Mouse (Mus musculus) embryonic facial prominence, embryonic 14.5 days (tissue): ENCODE data around the gene Trpm8. TPM values are rescaled to one million over a fixed set of nuclear protein-coding genes. Genes with fewer than 3 reads are reported as not detected.

Experiments
- ATAC-seq: fragments of 200-750 bp; cut with Nextera tagmentation; 2 replicates; pipeline ENCODE4 v1.8.0; 2017; ENCODE audit warnings: low read depth, moderate number of reproducible peaks, moderate TSS enrichment
- DNase-seq: peaks from one replicate; pipeline ENCODE4 v3.0.0-alpha.2; 2015; ENCODE audit warnings: low spot score
- H3K27ac ChIP-seq: fragments of 300-500 bp; sonication (generic); replicated peaks from 2 replicates; pipeline ENCODE4 v1.5.1; 2014; ENCODE audit warnings: low read depth, mild to moderate bottlenecking, low read length, moderate library complexity
- H3K27me3 ChIP-seq: fragments of 300-500 bp; sonication (generic); replicated peaks from 2 replicates; pipeline ENCODE4 v1.6.1; 2014; ENCODE audit warnings: low read length; ENCODE audit not compliant: control insufficient read depth, insufficient read depth
- H3K36me3 ChIP-seq: fragments of 300-500 bp; sonication (generic); 2 replicates; pipeline ENCODE4 v1.6.1; 2014; ENCODE audit warnings: low read length, mixed read lengths; ENCODE audit not compliant: control insufficient read depth, insufficient read depth
- H3K4me1 ChIP-seq: fragments of 300-500 bp; sonication (generic); 2 replicates; pipeline ENCODE4 v1.6.1; 2014; ENCODE audit warnings: antibody characterized with exemption, low read length; ENCODE audit not compliant: control insufficient read depth, insufficient read depth
- H3K4me2 ChIP-seq: fragments of 300-500 bp; sonication (generic); 2 replicates; pipeline ENCODE4 v1.6.1; 2014; ENCODE audit warnings: low read depth, mild to moderate bottlenecking, low read length, moderate library complexity, mixed read lengths
- H3K4me3 ChIP-seq: fragments of 300-500 bp; sonication (generic); 2 replicates; pipeline ENCODE4 v1.5.1; 2014; ENCODE audit warnings: low read depth, mild to moderate bottlenecking, low read length
- H3K9ac ChIP-seq: fragments of 300-500 bp; sonication (generic); 2 replicates; pipeline ENCODE4 v1.6.1; 2014; ENCODE audit warnings: low read depth, mild to moderate bottlenecking, low read length, moderate library complexity, mixed read lengths
- H3K9me3 ChIP-seq: fragments of 300-500 bp; sonication (generic); 2 replicates; pipeline ENCODE4 v1.6.1; 2016; ENCODE audit warnings: low read length; ENCODE audit not compliant: control insufficient read depth
- WGBS: fragments of 180-500 bp; shearing (Covaris S2); extraction: QIAGEN DNeasy Blood & Tissue Kit; methylation state at CpG from one replicate; pipeline ENCODE4 v1.1.7; 2014; 5-methylcytosine and 5-hydroxymethylcytosine counted together
- polyA plus RNA-seq: library from polyadenylated mRNA; unstranded; fragments of >200 nt; fragmentation: Nextera tagmentation; extraction: Ambion mirVana; gene quantifications from 2 replicates; pipeline ENCODE4 v1.2.1, GENCODE M21; 2014

Trpm8 gene
- polyA plus RNA-seq, 1 experiment from 2014 or later, result 0.07 TPM

GRCm38 (mm10) chr1:88391632-88392031 lies 114.2 kb downstream of the Trpm8 start:
- H3K36me3 ChIP-seq, result no peaks in the 10 kb centered on the region
- no peak overlapping the region for H3K4me2 ChIP-seq
- no peak overlapping the region for H3K9ac ChIP-seq
- H3K9me3 ChIP-seq, result no peaks in the 10 kb centered on the region
- H3K4me3 ChIP-seq, result no peak overlapping the region
- no peaks in the 10 kb centered on the region for H3K27me3 ChIP-seq
- H3K4me1 ChIP-seq, result no peaks in the 10 kb centered on the region
- WGBS, result 73% methylated on average over 4 of the region's 4 CpGs
- ATAC-seq (no peak), DNase-seq (no peak)
- H3K27ac ChIP-seq, result no peak overlapping the region

- H3K27ac ChIP-seq, result no peak overlapping the region
- H3K9ac ChIP-seq, result no peak overlapping the region
- H3K4me2 ChIP-seq, result no peak overlapping the region
- H3K36me3 ChIP-seq, result no peaks in the 10 kb centered on the region
- DNase-seq (no peak), ATAC-seq (no peak)
- 89% methylated on average over 5 of the region's 5 CpGs for whole genome bisulfite sequencing
- H3K27me3 ChIP-seq, result no peaks in the 10 kb centered on the region
- H3K4me1 ChIP-seq, result no peaks in the 10 kb centered on the region
- H3K4me3 ChIP-seq, result no peak overlapping the region
- H3K9me3 ChIP-seq, result no peaks in the 10 kb centered on the region
Measured at GRCm38 (mm10) chr1:88393321-88393720, 115.9 kb downstream of the Trpm8 start.

- 60% methylated on average over 3 of the region's 3 CpGs for WGBS
- H3K27ac ChIP-seq, result no peak overlapping the region
- no peak for ATAC-seq
Measured at GRCm38 (mm10) chr1:88403378-88403777, 125.9 kb downstream of the Trpm8 start.

GRCm38 (mm10) chr1:88406078-88406806 lies 128.8 kb downstream of the Trpm8 start:
- ATAC-seq (no peak), DNase-seq (peak; percentile 12)
- Histone ChIP-seq H3K9ac (no peak overlapping the region), H3K4me2 (no peak overlapping the region), H3K36me3 (no peaks in the 10 kb centered on the region), H3K4me3 (no peak overlapping the region), H3K9me3 (no peaks in the 10 kb centered on the region), H3K4me1 (peaks cover 4% of the 10 kb centered on the region; the same call in 1 of the 2 replicates), H3K27ac (no peak overlapping the region), H3K27me3 (no peaks in the 10 kb centered on the region)
- WGBS, result 53% methylated on average over 12 of the region's 12 CpGs

More at GRCm38 (mm10) chr1:88403378-88403777, 125.9 kb downstream of the Trpm8 start:
- Histone ChIP-seq H3K4me1 (peaks cover 4% of the 10 kb centered on the region; the same call in 1 of the 2 replicates), H3K27me3 (no peaks in the 10 kb centered on the region), H3K9me3 (no peaks in the 10 kb centered on the region), H3K36me3 (no peaks in the 10 kb centered on the region), H3K9ac (no peak overlapping the region), H3K4me2 (no peak overlapping the region), H3K4me3 (no peak overlapping the region)
- DNase-seq, result peak; percentile 16

GRCm38 (mm10) chr1:88406807-88407198 lies 129.3 kb downstream of the Trpm8 start, which contains the start of gene Spp2:
TSS of gene Spp2 (plus strand) at chr1:88406961.
- H3K36me3 ChIP-seq, result no peaks in the 10 kb centered on the region
- 80% methylated on average over 5 of the region's 5 CpGs for WGBS
- DNase-seq (no peak), ATAC-seq (no peak)
- H3K9ac ChIP-seq, result no peak within 1 kb of the TSS
- no peak within 1 kb of the TSS for H3K4me3 ChIP-seq
- H3K9me3 ChIP-seq, result no peaks in the 10 kb centered on the region
- no peak within 1 kb of the TSS for H3K27ac ChIP-seq
- no peaks in the 10 kb centered on the region for H3K27me3 ChIP-seq
- H3K4me1 ChIP-seq, result peaks cover 4% of the 10 kb centered on the region; the same call in 1 of the 2 replicates
- H3K4me2 ChIP-seq, result no peak within 1 kb of the TSS

- no peak overlapping the region for H3K4me2 ChIP-seq
- H3K4me3 ChIP-seq, result no peak overlapping the region
- ATAC-seq (no peak), DNase-seq (no peak)
- H3K9me3 ChIP-seq, result no peaks in the 10 kb centered on the region
- H3K27me3 ChIP-seq, result no peaks in the 10 kb centered on the region
- H3K27ac ChIP-seq, result no peak overlapping the region
- H3K4me1 ChIP-seq, result peaks cover 4% of the 10 kb centered on the region; the same call in 1 of the 2 replicates
- WGBS, result 85% methylated on average over 4 of the region's 4 CpGs
- H3K36me3 ChIP-seq, result no peaks in the 10 kb centered on the region
- no peak overlapping the region for H3K9ac ChIP-seq
Measured at GRCm38 (mm10) chr1:88408340-88408739, 130.9 kb downstream of the Trpm8 start.

- Histone ChIP-seq H3K4me3 (no peak overlapping the region), H3K4me1 (no peaks in the 10 kb centered on the region), H3K36me3 (no peaks in the 10 kb centered on the region), H3K9me3 (no peaks in the 10 kb centered on the region), H3K27me3 (no peaks in the 10 kb centered on the region), H3K4me2 (no peak overlapping the region), H3K9ac (no peak overlapping the region), H3K27ac (no peak overlapping the region)
- ATAC-seq (no peak), DNase-seq (no peak)
- WGBS, result 63% methylated on average over 5 of the region's 5 CpGs
Measured at GRCm38 (mm10) chr1:88412013-88412412, 134.6 kb downstream of the Trpm8 start.

GRCm38 (mm10) chr1:88418943-88419342 lies 141.5 kb downstream of the Trpm8 start:
- Histone ChIP-seq H3K9ac (no peak overlapping the region), H3K4me2 (no peak overlapping the region), H3K4me3 (no peak overlapping the region), H3K9me3 (no peaks in the 10 kb centered on the region), H3K4me1 (no peaks in the 10 kb centered on the region), H3K27ac (no peak overlapping the region), H3K27me3 (no peaks in the 10 kb centered on the region), H3K36me3 (no peaks in the 10 kb centered on the region)
- DNase-seq (no peak), ATAC-seq (no peak)
- 77% methylated on average over 2 of the region's 2 CpGs for WGBS

- WGBS, result 75% methylated on average over 10 of the region's 10 CpGs
- H3K9ac ChIP-seq, result no peak overlapping the region
- H3K27ac ChIP-seq, result no peak overlapping the region
- no peaks in the 10 kb centered on the region for H3K9me3 ChIP-seq
- DNase-seq (no peak), ATAC-seq (no peak)
- H3K36me3 ChIP-seq, result no peaks in the 10 kb centered on the region
- H3K4me3 ChIP-seq, result no peak overlapping the region
- H3K4me1 ChIP-seq, result no peaks in the 10 kb centered on the region
- no peaks in the 10 kb centered on the region for H3K27me3 ChIP-seq
- no peak overlapping the region for H3K4me2 ChIP-seq
Measured at GRCm38 (mm10) chr1:88422045-88422444, 144.6 kb downstream of the Trpm8 start.
